Comparison of ENCODE assay signal across 16 mouse cellular contexts in the genomic region with DNA sequence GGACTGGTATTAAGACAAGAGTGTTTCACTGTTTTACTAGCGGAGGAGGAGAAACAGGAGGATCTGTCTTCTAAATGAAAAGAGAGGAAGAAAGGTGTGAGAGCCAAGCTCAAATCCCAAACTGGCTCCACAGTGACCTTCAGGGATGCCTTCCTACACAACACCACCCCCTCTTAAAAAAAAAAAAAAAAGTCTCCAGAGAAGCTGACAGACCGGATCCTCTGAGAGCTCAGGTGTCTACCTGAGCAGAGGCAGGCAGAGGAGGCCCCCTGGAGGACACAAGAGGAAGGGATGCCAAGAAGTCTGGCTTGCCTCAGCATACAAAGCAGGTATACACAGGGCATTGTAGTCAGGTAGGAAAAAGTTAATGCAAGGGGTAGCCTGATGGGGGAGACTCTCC. TPM values are rescaled to one million over a fixed set of nuclear protein-coding genes. Genes with fewer than 3 reads are reported as not detected.
A peak's percentile ranks its signal among the peaks of the same experiment; 100 is the strongest.
DNase-seq lines count a peak whose midpoint lies in the region; ATAC-seq and TF ChIP-seq lines count a peak whose summit lies in the region.
"Had no signal": no experiment of that assay in that cellular context is flagged by ENCODE, and none has a peak within 500 bp of the region (broad histone marks: within the 10 kb centered on the region; RNA-seq: fewer than 3 reads in every experiment).

No protein-coding gene starts in this region.

- no peaks in the 10 kb centered on the region for H3K9me3 ChIP-seq in intestine, embryonic 15.5 days
- no peaks in the 10 kb centered on the region for H3K9me3 ChIP-seq in hindbrain, embryonic 13.5 days
- no peaks in the 10 kb centered on the region for H3K9me3 ChIP-seq in heart, embryonic 10.5 days
- H3K9me3 ChIP-seq: limb, embryonic 12.5 days had no signal

- intact Hi-C loops in gastrocnemius, adult 2 months (cut with DNase I): no loop called here

- TF ChIP-seq CTCF in gastrocnemius, adult 2 months (IDR thresholded peaks at IDR 0.05): peak; percentile 34; the same call in 1 of the 2 replicates
- TF ChIP-seq CTCF in testis, adult 2 months (IDR thresholded peaks at IDR 0.05; ENCODE audit: control insufficient read depth, insufficient read depth, insufficient replicate concordance, low read depth, low read length): peak; percentile 19; the same call in 1 of the 2 replicates
- peak; percentile 78; the same call in 1 of the 2 replicates for TF ChIP-seq CTCF in small intestine, adult 2 months (IDR thresholded peaks at IDR 0.05; ENCODE audit: extremely low read depth, insufficient read length, insufficient replicate concordance, low read depth, low read length)

- no peak overlapping the region for H3K27ac ChIP-seq in gastrocnemius, adult 2 months
- H3K27ac ChIP-seq in testis, adult 2 months (ENCODE audit: control insufficient read depth, insufficient read depth, low read depth, low read length): no peak overlapping the region
- no peak overlapping the region for H3K27ac ChIP-seq in intestine, embryonic 15.5 days
- no peak overlapping the region for H3K27ac ChIP-seq in small intestine, adult 2 months (ENCODE audit: insufficient read depth, low read depth, low read length)
- H3K27ac ChIP-seq in hindbrain, embryonic 13.5 days: no peak overlapping the region
- no peak overlapping the region for H3K27ac ChIP-seq in heart, embryonic 10.5 days
- H3K27ac ChIP-seq: limb, embryonic 12.5 days had no signal

- no peak for TF ChIP-seq POLR2A in testis, adult 2 months (IDR thresholded peaks at IDR 0.05; ENCODE audit: control insufficient read depth, low read depth, low read length)
- no peak for TF ChIP-seq POLR2A in small intestine, adult 2 months (IDR thresholded peaks at IDR 0.05; ENCODE audit: low read depth, low read length)

- no peak overlapping the region for H3K4me2 ChIP-seq in intestine, embryonic 15.5 days (replicated peaks)
- no peak overlapping the region for H3K4me2 ChIP-seq in hindbrain, embryonic 13.5 days
- H3K4me2 ChIP-seq: limb, embryonic 12.5 days had no signal

- no peak overlapping the region for H3K9ac ChIP-seq in intestine, embryonic 15.5 days
- H3K9ac ChIP-seq in hindbrain, embryonic 13.5 days: no peak overlapping the region
- H3K9ac ChIP-seq: limb, embryonic 12.5 days had no signal

- H3K4me3 ChIP-seq in gastrocnemius, adult 2 months: no peak overlapping the region
- H3K4me3 ChIP-seq in testis, adult 2 months (ENCODE audit: control insufficient read depth, low read depth, low read length): no peak overlapping the region
- no peak overlapping the region for H3K4me3 ChIP-seq in intestine, embryonic 15.5 days (replicated peaks)
- no peak overlapping the region for H3K4me3 ChIP-seq in small intestine, adult 2 months (ENCODE audit: low read depth, low read length)
- no peak overlapping the region for H3K4me3 ChIP-seq in hindbrain, embryonic 13.5 days
- no peak overlapping the region for H3K4me3 ChIP-seq in heart, embryonic 10.5 days
- H3K4me3 ChIP-seq: limb, embryonic 12.5 days had no signal

- WGBS in intestine, embryonic 15.5 days: 67% methylated on average over 2 of the region's 2 CpGs
- WGBS in small intestine, adult 2 months: 25% methylated on average over 2 of the region's 2 CpGs
- 57% methylated on average over 2 of the region's 2 CpGs for WGBS in hindbrain, embryonic 13.5 days
- 38% methylated on average over 2 of the region's 2 CpGs for WGBS in heart, embryonic 10.5 days

- no peaks in the 10 kb centered on the region for H3K27me3 ChIP-seq in testis, adult 2 months (ENCODE audit: control insufficient read depth, insufficient read depth, low read length)
- no peaks in the 10 kb centered on the region for H3K27me3 ChIP-seq in intestine, embryonic 15.5 days (replicated peaks)
- H3K27me3 ChIP-seq in small intestine, adult 2 months (ENCODE audit: control insufficient read depth, insufficient read depth, low read length): no peaks in the 10 kb centered on the region
- H3K27me3 ChIP-seq in hindbrain, embryonic 13.5 days: no peaks in the 10 kb centered on the region
- no peaks in the 10 kb centered on the region for H3K27me3 ChIP-seq in heart, embryonic 10.5 days (ENCODE audit: insufficient read depth, poor library complexity, severe bottlenecking)
- H3K27me3 ChIP-seq: limb, embryonic 12.5 days had no signal

- peak; percentile 64 for ATAC-seq in intestine, embryonic 15.5 days
- no peak for ATAC-seq in hindbrain, embryonic 13.5 days (ENCODE audit: low FRiP score)

- no peaks in the 10 kb centered on the region for H3K4me1 ChIP-seq in testis, adult 2 months (ENCODE audit: control insufficient read depth, insufficient read depth, low read length)
- no peaks in the 10 kb centered on the region for H3K4me1 ChIP-seq in intestine, embryonic 15.5 days (replicated peaks)
- peaks cover 4% of the 10 kb centered on the region; the same call in 1 of the 2 replicates for H3K4me1 ChIP-seq in small intestine, adult 2 months (ENCODE audit: control insufficient read depth, insufficient read depth, insufficient read length, low read length)
- no peaks in the 10 kb centered on the region for H3K4me1 ChIP-seq in hindbrain, embryonic 13.5 days (replicated peaks)
- no peaks in the 10 kb centered on the region for H3K4me1 ChIP-seq in heart, embryonic 10.5 days

- H3K36me3 ChIP-seq in testis, adult 2 months (ENCODE audit: control insufficient read depth, insufficient read depth, low read length): no peaks in the 10 kb centered on the region
- no peaks in the 10 kb centered on the region for H3K36me3 ChIP-seq in intestine, embryonic 15.5 days
- no peaks in the 10 kb centered on the region for H3K36me3 ChIP-seq in small intestine, adult 2 months (ENCODE audit: control insufficient read depth, insufficient read depth, low read length)
- no peaks in the 10 kb centered on the region for H3K36me3 ChIP-seq in hindbrain, embryonic 13.5 days
- no peaks in the 10 kb centered on the region for H3K36me3 ChIP-seq in heart, embryonic 10.5 days
- H3K36me3 ChIP-seq: limb, embryonic 12.5 days had no signal

- DNase-seq in gastrocnemius, adult 2 months: no peak
- DNase-seq in gastrocnemius, postnatal 25 days: no peak
- DNase-seq in testis, postnatal 14 days (ENCODE audit: low spot score): no peak
- no peak for DNase-seq in heart, embryonic 10.5 days (ENCODE audit: low spot score)
- DNase-seq: B cell, adult 2 months; cerebellum, adult 18-20 months; gastrocnemius, postnatal 14 days; heart, postnatal 14 days; kidney, adult 8-10 months; thymus, postnatal 36 days had no signal

RNA-seq across cellular contexts. Expression of gene Fbln5, which starts 36.1 kb away (rescaled TPM):
- total RNA-seq in gastrocnemius, adult 2 months (2021): 10 to 100 TPM; 12.1 to 18.6 TPM
- total RNA-seq in gastrocnemius, postnatal 25 days (2021): 10 to 100 TPM; 17.7 to 18.9 TPM
- polyA plus RNA-seq in testis, adult 2 months (2012; rRNA removed): 7.9 and 8.8 TPM in 2 replicates
- 62.5 and 63.9 TPM in 2 replicates for polyA plus RNA-seq in intestine, embryonic 15.5 days (2015; fragmentation: Nextera tagmentation; extraction: Ambion mirVana)
- 15.3 and 17.0 TPM in 2 replicates for polyA plus RNA-seq in small intestine, adult 2 months (2012; rRNA removed)
- 5.6 and 7.6 TPM in 2 replicates for polyA plus RNA-seq in hindbrain, embryonic 13.5 days (2015; fragmentation: Nextera tagmentation; extraction: Ambion mirVana)
- polyA plus RNA-seq in heart, embryonic 10.5 days (2016; fragmentation: Nextera tagmentation; extraction: Ambion mirVana): 4.1 and 7.9 TPM in 2 replicates
- total RNA-seq: megakaryocyte-erythroid progenitor cell, adult 5-6 weeks had no signal

Comparison
In these comparisons a context has a peak if more than half of its experiments do, and no peak if none do; other contexts are left out.
1. CTCF ChIP-seq: peak in every context shown above with its lines; median percentile 78 in small intestine, adult 2 months; 34 in gastrocnemius, adult 2 months; 19 in testis, adult 2 months.